Mouse (Mus musculus) liver, embryonic 14.5 days (tissue): Measurements from ENCODE around the gene Ak5.

ENCODE experiments used
- CTCF ChIP-seq: IDR thresholded peaks from 2 replicates; pipeline ENCODE4 v1.5.1; 2016; ENCODE audit warnings: antibody characterized with exemption, low read depth, control low read depth
- EP300 ChIP-seq: IDR thresholded peaks from 2 replicates; pipeline ENCODE4 v1.6.1; 2016; ENCODE audit warnings: antibody characterized with exemption, low read depth

- no peak for TF ChIP-seq EP300
- TF ChIP-seq CTCF, result no peak
Measured at GRCm38 (mm10) chr3:152470347-152470746, 197.8 kb downstream of the Ak5 start.
